Mouse (Mus musculus) limb, embryonic 11.5 days (tissue): ENCODE data around the gene Lasp1. TPM values are rescaled to one million over a fixed set of nuclear protein-coding genes. Genes with fewer than 3 reads are reported as not detected.

ENCODE experiments used
- ATAC-seq: fragments of 200-750 bp; cut with Nextera tagmentation; 2 replicates; pipeline ENCODE4 v1.8.0; 2017; ENCODE audit warnings: low read depth; ENCODE audit not compliant: insufficient number of reproducible peaks, low FRiP score, low TSS enrichment
- DNase-seq: peaks from one replicate; pipeline ENCODE4 v3.0.0-alpha.2; 2015; ENCODE audit warnings: low spot score
- H3K27ac ChIP-seq: fragments of 300-500 bp; sonication (generic); replicated peaks from 2 replicates; pipeline ENCODE4 v1.5.1; 2014; ENCODE audit warnings: low read depth, mild to moderate bottlenecking, low read length
- H3K27me3 ChIP-seq: fragments of 300-500 bp; sonication (generic); 2 replicates; pipeline ENCODE4 v1.6.1; 2014; ENCODE audit warnings: mild to moderate bottlenecking, low read length, mixed read lengths; ENCODE audit not compliant: control insufficient read depth, insufficient read depth
- H3K36me3 ChIP-seq: fragments of 300-500 bp; sonication (generic); 2 replicates; pipeline ENCODE4 v1.6.1; 2014; ENCODE audit warnings: mild to moderate bottlenecking, low read length, moderate library complexity, mixed read lengths; ENCODE audit not compliant: control insufficient read depth, insufficient read depth
- H3K4me1 ChIP-seq: fragments of 300-500 bp; sonication (generic); 2 replicates; pipeline ENCODE4 v1.6.1; 2014; ENCODE audit warnings: low read length, mixed read lengths; ENCODE audit not compliant: control insufficient read depth, insufficient read depth
- H3K4me2 ChIP-seq: fragments of 300-500 bp; sonication (generic); 2 replicates; pipeline ENCODE4 v1.6.1; 2014; ENCODE audit warnings: low read depth, mild to moderate bottlenecking, moderate library complexity; ENCODE audit not compliant: severe bottlenecking
- H3K4me3 ChIP-seq: fragments of 300-500 bp; sonication (generic); 2 replicates; pipeline ENCODE4 v1.5.1; 2014; ENCODE audit warnings: low read depth, low read length
- H3K9ac ChIP-seq: fragments of 300-500 bp; sonication (generic); 2 replicates; pipeline ENCODE4 v1.6.1; 2014; ENCODE audit warnings: mild to moderate bottlenecking, low read length
- H3K9me3 ChIP-seq: fragments of 300-500 bp; sonication (generic); 2 replicates; pipeline ENCODE4 v1.6.1; 2016; ENCODE audit warnings: low read length; ENCODE audit not compliant: control insufficient read depth
- WGBS: fragments of 180-500 bp; shearing (Covaris S2); extraction: QIAGEN DNeasy Blood & Tissue Kit; methylation state at CpG from one replicate; pipeline ENCODE4 v1.1.7; 2014; 5-methylcytosine and 5-hydroxymethylcytosine counted together
- polyA plus RNA-seq: library from polyadenylated mRNA; unstranded; fragments of >200 nt; fragmentation: Nextera tagmentation; extraction: Ambion mirVana; gene quantifications from 2 replicates; pipeline ENCODE4 v1.2.1, GENCODE M21; 2014

The Lasp1 gene
- polyA plus RNA-seq, 1 experiment from 2014 or later: 79.9 TPM

DNA sequence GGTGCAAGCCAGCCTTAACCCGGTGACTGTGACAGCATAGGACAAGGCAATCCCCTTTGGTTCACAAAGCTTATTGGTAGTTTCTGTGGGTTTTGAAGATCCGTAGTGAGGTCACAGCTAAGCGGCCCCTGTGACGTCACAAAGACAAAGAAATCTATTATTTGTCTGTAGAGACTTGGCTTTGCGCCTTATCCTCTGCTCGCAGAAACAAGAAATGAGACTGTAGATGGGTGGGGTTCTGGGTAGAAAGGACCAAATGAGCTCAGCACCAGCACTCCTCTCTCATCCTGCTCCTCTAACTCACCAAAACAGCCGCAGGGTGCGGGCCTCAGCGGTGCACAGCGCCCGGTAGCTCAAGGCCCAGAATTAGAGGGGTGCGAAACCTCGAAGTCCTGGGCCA lies 23.6 kb upstream of the Lasp1 start:
- Histone ChIP-seq H3K27me3 (no peaks in the 10 kb centered on the region), H3K27ac (no peak overlapping the region), H3K9ac (no peak overlapping the region), H3K4me1 (peaks cover 2% of the 10 kb centered on the region; the same call in 1 of the 2 replicates), H3K4me2 (no peak overlapping the region), H3K36me3 (peaks cover 32% of the 10 kb centered on the region), H3K4me3 (no peak overlapping the region), H3K9me3 (no peaks in the 10 kb centered on the region)
- 84% methylated on average over 13 of the region's 13 CpGs for WGBS
- DNase-seq (no peak), ATAC-seq (no peak)

DNA sequence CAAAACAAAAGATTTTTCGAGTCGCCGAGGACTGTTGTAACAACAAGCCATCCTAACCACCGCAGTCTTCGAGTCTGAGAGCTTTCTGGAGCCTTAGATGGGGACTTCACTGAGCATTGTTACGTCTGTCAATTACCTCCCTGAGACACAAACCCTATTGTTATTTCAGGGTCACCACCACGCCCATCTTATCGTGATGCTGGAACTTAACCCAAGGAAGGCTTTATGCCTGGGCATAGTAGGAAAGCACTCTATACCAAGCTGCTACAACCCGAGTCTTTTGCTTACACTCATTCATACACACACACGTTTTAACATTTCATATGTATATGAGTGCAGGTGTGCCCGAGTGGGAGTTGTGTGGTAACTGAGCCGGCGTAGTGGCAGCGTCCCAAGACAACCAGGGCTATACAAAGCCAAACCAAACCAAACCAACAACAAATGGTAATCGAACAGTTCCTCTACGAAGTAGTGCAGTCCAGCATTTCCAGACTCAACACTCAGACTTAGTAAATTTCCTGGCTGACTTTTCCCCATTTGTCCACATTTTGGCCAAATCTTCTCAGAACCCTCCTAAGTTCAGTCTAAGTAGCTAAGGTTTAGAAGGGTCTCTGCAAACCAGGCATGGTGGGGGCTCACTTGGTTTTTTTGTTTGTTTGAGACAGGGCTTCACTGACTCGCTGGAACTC lies 22.8 kb upstream of the Lasp1 start, which contains the start of gene 1700001P01Rik:
TSS of gene 1700001P01Rik (minus strand) at position 111 of the 689 bp plus-strand sequence.
- peaks cover 38% of the 10 kb centered on the region for H3K36me3 ChIP-seq
- WGBS: 60% methylated on average over 17 of the region's 17 CpGs
- no peak within 1 kb of the TSS; the same call in 1 of the 2 replicates for H3K27ac ChIP-seq
- ATAC-seq (no peak; the same call in 1 of the 2 replicates), DNase-seq (no peak)
- H3K4me3 ChIP-seq: no peak within 1 kb of the TSS
- peaks cover 10% of the 10 kb centered on the region; the same call in 1 of the 2 replicates for H3K4me1 ChIP-seq
- H3K4me2 ChIP-seq: no peak within 1 kb of the TSS
- H3K9ac ChIP-seq: no peak within 1 kb of the TSS
- H3K9me3 ChIP-seq: no peaks in the 10 kb centered on the region
- no peaks in the 10 kb centered on the region for H3K27me3 ChIP-seq

DNA sequence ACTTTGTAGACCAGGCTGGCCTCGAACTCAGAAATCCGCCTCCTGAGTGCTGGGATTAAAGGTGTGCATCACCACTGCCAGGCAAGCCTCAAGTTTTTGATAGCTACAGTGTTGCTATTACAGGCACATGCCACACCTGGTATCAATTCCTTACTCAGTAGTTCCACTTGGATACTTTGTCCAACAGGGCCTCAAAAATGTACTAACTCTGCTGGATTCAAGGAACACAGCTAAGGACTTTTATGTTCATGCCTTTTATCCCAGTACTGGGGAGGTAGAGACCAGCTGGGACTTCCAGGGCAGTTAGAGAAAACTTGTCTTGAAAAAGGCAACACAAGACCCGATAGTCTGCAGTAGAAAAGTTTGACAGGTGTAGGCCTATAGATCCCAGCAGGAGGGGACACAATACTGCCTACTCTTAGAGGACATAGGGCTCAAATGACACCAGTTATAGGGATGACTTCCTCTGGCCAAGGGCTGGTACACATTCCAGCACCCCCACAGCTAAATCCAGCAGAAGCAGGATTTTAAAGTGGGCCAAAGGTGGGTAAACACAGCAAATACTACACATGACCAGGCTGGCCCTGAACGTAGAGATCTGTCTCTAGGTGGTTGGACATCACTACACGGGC lies 22.2 kb upstream of the Lasp1 start:
- WGBS: 61% methylated on average over 5 of the region's 5 CpGs
- H3K9me3 ChIP-seq: no peaks in the 10 kb centered on the region
- no peak overlapping the region for H3K9ac ChIP-seq
- peaks cover 11% of the 10 kb centered on the region; the same call in 1 of the 2 replicates for H3K4me1 ChIP-seq
- no peak overlapping the region for H3K27ac ChIP-seq
- ATAC-seq (peak; percentile 44; the same call in 1 of the 2 replicates), DNase-seq (peak; percentile 24)
- H3K27me3 ChIP-seq: no peaks in the 10 kb centered on the region
- H3K4me3 ChIP-seq: no peak overlapping the region
- H3K4me2 ChIP-seq: no peak overlapping the region
- peaks cover 38% of the 10 kb centered on the region for H3K36me3 ChIP-seq

DNA sequence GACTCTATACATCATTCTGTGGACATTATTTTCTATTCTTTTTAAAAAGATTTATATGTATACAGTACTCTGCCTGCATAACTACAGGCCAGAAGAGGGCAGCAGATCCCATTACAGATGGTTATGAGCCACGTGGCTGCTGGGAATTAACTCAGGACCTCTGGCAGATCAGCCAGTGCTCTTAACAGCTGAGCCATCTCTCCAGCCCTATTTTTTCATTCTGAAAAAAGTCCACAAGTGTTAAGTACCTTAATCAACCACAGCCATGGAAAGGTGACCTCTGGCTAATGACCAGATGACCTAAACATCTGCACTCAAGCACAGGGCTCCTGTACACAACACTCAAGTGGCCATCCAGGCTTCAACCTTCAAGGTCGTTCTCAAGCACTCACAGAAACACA lies 21.7 kb upstream of the Lasp1 start:
- Histone ChIP-seq H3K36me3 (peaks cover 38% of the 10 kb centered on the region), H3K9ac (no peak overlapping the region), H3K27ac (no peak overlapping the region), H3K4me2 (no peak overlapping the region), H3K27me3 (no peaks in the 10 kb centered on the region), H3K4me1 (peaks cover 11% of the 10 kb centered on the region; the same call in 1 of the 2 replicates), H3K9me3 (no peaks in the 10 kb centered on the region), H3K4me3 (no peak overlapping the region)
- DNase-seq (peak; percentile 40), ATAC-seq (peak; percentile 20; the same call in 1 of the 2 replicates)
- WGBS: 39% methylated on average over 2 of the region's 2 CpGs

DNA sequence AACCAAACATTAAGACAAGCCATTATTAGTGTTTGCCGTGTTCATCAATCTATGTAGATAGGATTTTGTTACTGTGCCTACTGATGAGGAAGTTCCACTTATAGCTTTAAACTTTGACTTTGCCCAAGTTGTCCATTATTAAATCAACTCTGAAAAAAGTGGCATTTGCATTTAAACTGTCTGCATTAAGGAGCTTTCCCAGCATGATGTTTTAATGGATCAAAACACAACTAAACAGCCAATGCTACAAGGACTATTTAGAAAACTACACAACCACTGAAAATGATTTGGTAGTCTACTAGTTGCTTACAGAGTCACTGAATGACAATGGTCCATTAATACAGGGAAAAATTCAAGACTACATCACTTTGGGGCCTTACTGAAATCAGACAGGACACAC lies 19.9 kb upstream of the Lasp1 start:
- Histone ChIP-seq H3K4me1 (peaks cover 11% of the 10 kb centered on the region; the same call in 1 of the 2 replicates), H3K4me3 (no peak overlapping the region), H3K4me2 (no peak overlapping the region), H3K36me3 (peaks cover 38% of the 10 kb centered on the region), H3K27me3 (no peaks in the 10 kb centered on the region), H3K9ac (no peak overlapping the region), H3K9me3 (no peaks in the 10 kb centered on the region), H3K27ac (no peak overlapping the region)
- DNase-seq (no peak), ATAC-seq (no peak)
- WGBS: 96% methylated on average over 1 of the region's 1 CpGs

DNA sequence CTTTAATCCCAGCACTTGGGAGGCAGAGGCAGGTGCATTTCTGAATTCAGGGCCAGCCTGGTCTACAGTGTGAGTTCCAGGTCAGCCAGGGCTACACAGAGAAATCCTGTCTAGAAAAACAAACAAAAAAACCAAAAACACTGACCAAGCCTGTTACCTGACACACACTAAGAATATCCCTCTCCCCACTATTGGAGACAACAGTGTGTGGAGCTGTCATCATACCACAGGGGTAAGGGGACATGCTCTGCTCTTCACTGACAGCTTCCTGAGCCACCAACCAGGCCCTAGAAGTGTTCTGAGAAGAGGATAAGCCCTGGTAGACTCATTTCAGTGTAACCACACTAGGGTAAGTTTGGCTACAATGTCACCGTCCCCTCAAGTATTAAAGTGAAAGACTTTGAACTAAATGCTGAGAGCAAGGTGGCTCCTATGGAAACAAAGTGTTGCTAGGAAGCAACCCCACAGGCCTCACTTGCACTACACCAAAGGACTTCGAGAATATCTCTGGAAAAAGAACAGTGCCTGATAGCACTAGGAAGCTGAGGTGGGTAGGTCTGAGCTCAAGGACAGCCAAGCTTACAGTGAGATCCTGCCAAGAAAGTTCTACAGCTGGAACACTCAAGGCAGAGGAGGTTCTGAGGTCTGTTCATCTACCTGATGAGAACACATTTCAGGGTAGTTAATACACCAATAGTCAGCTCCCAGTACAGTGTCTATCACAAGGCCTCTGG lies 18.7 kb upstream of the Lasp1 start:
- no peak for ATAC-seq
- WGBS: 90% methylated on average over 2 of the region's 2 CpGs
- H3K36me3 ChIP-seq: peaks cover 38% of the 10 kb centered on the region
- H3K4me3 ChIP-seq: peak overlapping the region; percentile 97
- H3K4me1 ChIP-seq: peaks cover 11% of the 10 kb centered on the region; the same call in 1 of the 2 replicates
- H3K9me3 ChIP-seq: no peaks in the 10 kb centered on the region
- no peak overlapping the region for H3K27ac ChIP-seq
- H3K9ac ChIP-seq: peak overlapping the region; percentile 2; the same call in 1 of the 2 replicates
- peak overlapping the region; percentile 65 for H3K4me2 ChIP-seq
- no peaks in the 10 kb centered on the region for H3K27me3 ChIP-seq
- DNase-seq: no peak

DNA sequence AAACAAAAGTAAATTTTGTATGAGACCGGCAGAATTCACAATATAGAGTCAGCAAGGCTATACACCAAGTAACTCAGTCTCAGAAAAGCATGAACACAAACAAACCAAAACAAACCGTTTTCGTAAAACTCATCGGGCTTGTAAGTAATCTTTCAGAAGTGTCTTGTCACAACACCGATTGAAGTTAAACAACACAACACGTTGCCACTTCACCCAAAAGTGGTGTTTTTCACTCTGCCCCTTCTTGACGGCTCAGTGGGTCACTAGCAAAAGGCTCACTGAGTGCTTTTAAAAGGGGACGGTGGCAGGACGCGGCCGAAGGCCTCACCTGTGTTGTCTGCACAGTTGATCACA lies 17.3 kb upstream of the Lasp1 start:
- Histone ChIP-seq H3K4me1 (peaks cover 11% of the 10 kb centered on the region; the same call in 1 of the 2 replicates), H3K27me3 (no peaks in the 10 kb centered on the region), H3K36me3 (peaks cover 37% of the 10 kb centered on the region), H3K27ac (no peak overlapping the region), H3K4me2 (peak overlapping the region; percentile 65), H3K9me3 (no peaks in the 10 kb centered on the region), H3K9ac (peak overlapping the region; percentile 99), H3K4me3 (peak overlapping the region; percentile 97)
- WGBS: 2% methylated on average over 11 of the region's 11 CpGs
- DNase-seq (no peak), ATAC-seq (no peak)

DNA sequence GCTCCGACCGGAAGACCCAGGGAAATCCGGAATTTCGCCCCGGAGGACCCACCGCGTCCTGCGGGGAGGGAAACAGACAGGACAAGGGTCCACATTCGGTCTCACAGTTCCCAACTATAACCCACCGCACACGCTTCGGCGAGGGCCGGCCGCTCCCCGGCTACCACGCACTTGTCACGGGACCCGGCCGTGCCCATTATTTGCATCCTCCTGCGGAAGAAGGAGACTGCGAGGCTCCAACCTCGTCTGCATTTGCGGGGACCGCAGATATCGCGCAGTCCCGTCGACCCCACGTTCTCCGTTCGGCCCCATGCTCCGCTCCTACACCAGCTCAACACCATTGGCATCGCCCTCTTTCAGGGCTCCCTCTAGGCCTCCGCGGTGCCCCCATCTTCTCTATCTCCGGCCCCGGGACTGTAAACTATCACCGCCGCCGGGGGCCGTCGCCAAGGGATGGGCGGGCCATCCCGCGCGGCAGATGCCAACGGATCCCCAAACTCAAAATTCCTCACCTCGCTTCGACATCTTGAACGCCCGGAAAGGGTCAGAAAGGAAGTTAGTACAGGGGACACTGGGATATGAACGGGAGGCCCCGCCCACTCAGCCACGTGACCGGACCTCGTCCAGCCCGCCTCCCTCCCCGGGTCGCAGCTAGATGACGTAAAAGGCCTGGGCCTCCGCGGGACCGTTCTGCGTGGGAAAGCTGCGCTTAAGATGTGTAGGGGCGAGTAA lies 16.8 kb upstream of the Lasp1 start, which contains the start of gene Rpl23:
TSS of gene Rpl23 (minus strand) at position 606 of the 732 bp plus-strand sequence.
- peak within 1 kb of the TSS; percentile 65 for H3K4me2 ChIP-seq
- H3K36me3 ChIP-seq: peaks cover 33% of the 10 kb centered on the region
- peaks cover 11% of the 10 kb centered on the region; the same call in 1 of the 2 replicates for H3K4me1 ChIP-seq
- H3K27me3 ChIP-seq: no peaks in the 10 kb centered on the region
- DNase-seq (peak; percentile 100), ATAC-seq (peak; percentile 94)
- peak within 1 kb of the TSS; percentile 81 for H3K27ac ChIP-seq
- H3K4me3 ChIP-seq: peak within 1 kb of the TSS; percentile 97
- no peaks in the 10 kb centered on the region for H3K9me3 ChIP-seq
- peak within 1 kb of the TSS; percentile 99 for H3K9ac ChIP-seq
- under 1% methylated on average over 67 of the region's 67 CpGs for WGBS
